Mouse (Mus musculus): Measurements from ENCODE around the gene Phf2.
"Not testable (repeated sequence)": the region's sequence is repeated elsewhere in the genome, so short reads cannot be mapped to it uniquely, and the experiment has no call there.

Phf2 gene

DNA sequence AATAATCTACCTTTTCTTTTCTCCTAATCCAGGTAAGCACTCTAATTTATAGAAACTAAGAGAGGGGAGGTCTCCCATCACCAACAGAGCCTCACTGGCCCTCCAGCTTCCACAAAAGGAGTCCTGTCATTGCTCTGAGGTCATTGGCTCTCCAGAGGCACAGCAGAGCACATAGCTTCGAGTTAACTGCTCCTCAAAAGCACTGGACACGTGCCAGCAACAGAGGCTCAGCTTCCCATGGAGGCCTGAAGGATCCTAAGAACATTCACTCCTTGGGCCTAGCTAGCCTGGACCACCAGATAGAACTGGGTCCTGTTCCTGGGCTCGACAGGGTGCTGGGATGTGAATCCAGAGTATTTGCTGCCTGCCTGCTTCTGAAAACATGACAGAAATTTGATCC, 21.8 kb downstream of the Phf2 start:
- Histone ChIP-seq H3K27me3 (ENCODE audit: control insufficient read depth, insufficient read depth, low read length, poor library complexity, severe bottlenecking) (no peaks in the 10 kb centered on the region), H3K36me3 (ENCODE audit: control insufficient read depth, insufficient read depth, low read length, poor library complexity, severe bottlenecking) (no peaks in the 10 kb centered on the region)
- no peak for DNase-seq (ENCODE audit: low read depth, low spot score)

DNA sequence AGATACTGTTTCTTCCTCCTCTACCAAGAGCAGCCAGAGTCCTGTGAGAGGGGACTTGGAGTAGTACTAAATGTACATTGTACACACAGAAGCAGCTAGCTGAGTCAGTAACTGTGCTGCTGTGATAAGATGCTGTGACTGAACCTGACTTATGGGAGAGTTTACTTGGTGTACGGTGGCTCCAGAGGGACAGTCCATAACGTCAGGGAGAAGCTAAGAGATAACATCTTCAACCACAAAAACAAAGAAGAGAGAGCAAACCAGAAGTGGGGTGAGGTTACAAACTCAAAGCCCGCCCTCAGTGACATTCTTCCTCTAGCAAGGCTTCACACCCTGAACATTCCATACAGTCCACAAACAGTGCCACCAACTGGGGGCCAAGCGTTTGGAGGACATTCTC, 25.6 kb downstream of the Phf2 start:
- DNase-seq (ENCODE audit: low read depth, low spot score) = no peak
- Histone ChIP-seq H3K27me3 (ENCODE audit: control insufficient read depth, insufficient read depth, low read length, poor library complexity, severe bottlenecking) (no peaks in the 10 kb centered on the region), H3K36me3 (ENCODE audit: control insufficient read depth, insufficient read depth, low read length, poor library complexity, severe bottlenecking) (no peaks in the 10 kb centered on the region)

- no peaks in the 10 kb centered on the region for H3K36me3 ChIP-seq (ENCODE audit: control insufficient read depth, insufficient read depth, low read length, poor library complexity, severe bottlenecking)
- DNase-seq (ENCODE audit: low read depth, low spot score) = no peak
- H3K27me3 ChIP-seq (ENCODE audit: control insufficient read depth, insufficient read depth, low read length, poor library complexity, severe bottlenecking) = no peaks in the 10 kb centered on the region
Observed at GRCm38 (mm10) chr13:48843530-48843929, 27.4 kb downstream of the Phf2 start.

DNA sequence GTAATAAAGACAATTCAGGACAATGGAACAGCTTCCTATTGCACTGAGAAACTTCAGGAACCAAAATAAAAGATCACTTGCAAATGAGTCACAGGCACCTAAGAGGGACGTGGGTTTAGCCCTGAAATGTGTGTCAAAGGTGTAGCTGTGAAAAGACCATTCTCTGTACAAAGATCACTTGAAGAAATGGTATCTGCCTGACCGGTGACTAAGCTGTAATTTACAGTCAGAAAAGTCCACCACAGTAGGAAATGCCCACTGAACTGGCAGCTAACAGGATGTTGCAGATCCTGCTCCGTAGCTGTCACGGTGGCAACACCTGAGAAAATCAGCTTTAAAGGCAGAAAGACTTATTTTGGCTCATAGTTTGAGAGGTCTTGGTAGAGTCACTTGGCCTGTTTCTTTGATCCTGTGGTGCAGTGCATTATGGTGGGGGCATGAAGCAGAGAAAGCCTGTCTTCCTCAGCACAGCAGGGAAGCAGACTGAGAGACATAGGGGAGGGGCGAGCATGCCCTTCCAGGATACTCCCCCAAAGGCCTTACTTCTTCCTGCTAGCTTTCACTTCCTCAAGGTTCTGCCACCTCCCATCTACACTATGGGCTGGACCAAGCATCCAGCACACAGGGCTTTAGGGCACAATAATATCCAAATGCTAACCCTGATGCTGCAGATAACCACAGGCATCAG, 28.9 kb downstream of the Phf2 start:
- no peaks in the 10 kb centered on the region for H3K27me3 ChIP-seq (ENCODE audit: control insufficient read depth, insufficient read depth, low read length, poor library complexity, severe bottlenecking)
- H3K36me3 ChIP-seq (ENCODE audit: control insufficient read depth, insufficient read depth, low read length, poor library complexity, severe bottlenecking) = no peaks in the 10 kb centered on the region
- peak; percentile 69 for DNase-seq (ENCODE audit: low read depth, low spot score)

DNA sequence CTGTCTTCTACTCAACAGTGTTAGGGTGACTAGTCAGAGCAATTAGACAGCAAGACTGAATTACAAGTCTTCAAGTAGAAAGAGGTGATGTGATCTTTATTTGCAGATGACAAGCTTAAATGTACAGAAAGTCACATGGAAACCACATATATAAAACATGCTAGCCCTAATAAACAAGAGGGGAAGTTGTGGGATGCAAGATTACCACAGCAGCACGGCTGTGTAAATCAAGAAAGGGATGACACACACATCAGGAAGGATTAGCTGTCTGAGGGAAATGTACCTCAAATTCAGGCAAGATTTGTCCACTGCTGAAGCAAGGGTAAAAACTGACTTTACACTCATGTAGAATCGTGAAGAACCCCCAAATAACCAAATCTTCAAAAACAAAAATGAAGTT, 32.6 kb downstream of the Phf2 start:
- no peaks in the 10 kb centered on the region for H3K27me3 ChIP-seq (ENCODE audit: control insufficient read depth, insufficient read depth, low read length, poor library complexity, severe bottlenecking)
- DNase-seq (ENCODE audit: low read depth, low spot score) = no peak
- H3K36me3 ChIP-seq (ENCODE audit: control insufficient read depth, insufficient read depth, low read length, poor library complexity, severe bottlenecking) = 0 out of 2 replicates have a peak, but pooled peaks cover 2% of the 10 kb centered on the region

DNA sequence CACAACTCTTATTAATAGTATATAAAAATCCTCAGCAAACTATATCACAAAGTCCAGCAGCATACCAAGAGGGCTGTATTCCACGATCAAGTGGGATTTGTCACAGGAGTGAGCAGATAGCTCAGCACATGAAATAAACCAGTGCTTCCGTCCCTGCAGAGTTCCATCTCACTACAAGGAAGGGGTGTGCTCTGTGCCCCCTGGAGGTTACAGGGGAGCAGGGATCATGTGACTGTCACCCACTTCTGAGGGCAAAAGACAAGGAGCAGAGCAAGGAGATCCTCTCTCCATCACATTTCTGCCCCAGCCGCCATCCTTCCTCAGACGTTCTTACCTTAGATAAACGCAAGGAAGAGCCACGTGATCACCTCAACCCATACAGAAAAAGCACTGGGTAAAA, 33.4 kb downstream of the Phf2 start:
- H3K36me3 ChIP-seq (ENCODE audit: control insufficient read depth, insufficient read depth, low read length, poor library complexity, severe bottlenecking) = 0 out of 2 replicates have a peak, but pooled peaks cover 2% of the 10 kb centered on the region
- no peaks in the 10 kb centered on the region for H3K27me3 ChIP-seq (ENCODE audit: control insufficient read depth, insufficient read depth, low read length, poor library complexity, severe bottlenecking)
- DNase-seq (ENCODE audit: low read depth, low spot score) = no peak

GRCm38 (mm10) chr13:48830528-48831250, 40.2 kb downstream of the Phf2 start:
- Histone ChIP-seq H3K27me3 (ENCODE audit: control insufficient read depth, insufficient read depth, low read length, poor library complexity, severe bottlenecking) (no peaks in the 10 kb centered on the region), H3K36me3 (ENCODE audit: control insufficient read depth, insufficient read depth, low read length, poor library complexity, severe bottlenecking) (peaks cover 10% of the 10 kb centered on the region)
- DNase-seq (ENCODE audit: low read depth, low spot score) = no peak

DNA sequence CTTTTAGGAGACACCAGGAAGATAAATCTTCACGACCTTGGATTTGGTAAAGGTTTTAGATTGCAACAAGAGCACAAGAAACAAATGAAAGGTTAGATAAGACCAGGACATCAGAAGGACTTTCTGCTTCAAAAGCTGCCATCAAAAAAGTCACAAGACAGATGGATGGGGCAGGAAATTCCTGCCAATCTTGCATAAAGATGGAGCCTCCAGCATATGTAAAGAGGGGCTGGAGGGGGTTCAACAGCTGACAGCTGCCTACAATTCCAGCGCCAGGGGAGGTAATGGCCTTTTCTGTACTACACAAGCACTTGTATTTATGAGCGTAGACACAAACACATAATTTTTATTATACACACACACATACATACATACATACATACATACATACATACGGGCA, 41.1 kb downstream of the Phf2 start:
- Histone ChIP-seq H3K27me3 (ENCODE audit: control insufficient read depth, insufficient read depth, low read length, poor library complexity, severe bottlenecking) (no peaks in the 10 kb centered on the region), H3K36me3 (ENCODE audit: control insufficient read depth, insufficient read depth, low read length, poor library complexity, severe bottlenecking) (peaks cover 10% of the 10 kb centered on the region)
- DNase-seq (ENCODE audit: low read depth, low spot score) = no peak

DNA sequence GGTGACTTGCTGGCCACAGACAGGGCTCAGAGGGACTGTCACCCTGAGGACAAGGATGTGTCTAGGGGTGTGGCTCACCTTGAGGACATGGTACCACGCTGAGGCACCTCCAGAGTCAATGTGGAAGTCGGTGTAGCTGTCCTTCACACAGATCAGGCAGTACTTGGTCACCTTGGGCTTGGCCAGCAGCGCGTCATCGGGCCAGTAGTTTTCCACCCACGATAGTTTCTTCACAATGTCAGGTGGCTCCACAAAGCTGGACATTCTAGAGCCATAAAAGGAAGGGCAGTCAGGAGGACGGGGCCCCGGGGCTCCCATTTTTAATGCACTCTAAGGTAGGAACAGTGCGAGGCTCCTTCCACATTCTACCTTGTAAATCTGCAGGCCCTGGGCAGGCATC, 48.0 kb downstream of the Phf2 start:
- no peak for DNase-seq (ENCODE audit: low read depth, low spot score)
- peaks cover 22% of the 10 kb centered on the region for H3K36me3 ChIP-seq (ENCODE audit: control insufficient read depth, insufficient read depth, low read length, poor library complexity, severe bottlenecking)
- no peaks in the 10 kb centered on the region for H3K27me3 ChIP-seq (ENCODE audit: control insufficient read depth, insufficient read depth, low read length, poor library complexity, severe bottlenecking)

- no peak for DNase-seq (ENCODE audit: low read depth, low spot score)
- peaks cover 21% of the 10 kb centered on the region for H3K36me3 ChIP-seq (ENCODE audit: control insufficient read depth, insufficient read depth, low read length, poor library complexity, severe bottlenecking)
- no peaks in the 10 kb centered on the region for H3K27me3 ChIP-seq (ENCODE audit: control insufficient read depth, insufficient read depth, low read length, poor library complexity, severe bottlenecking)
Observed at GRCm38 (mm10) chr13:48822288-48822687, 48.6 kb downstream of the Phf2 start.

- DNase-seq (ENCODE audit: low read depth, low spot score) = no peak
- H3K36me3 ChIP-seq (ENCODE audit: control insufficient read depth, insufficient read depth, low read length, poor library complexity, severe bottlenecking) = peaks cover 14% of the 10 kb centered on the region
- no peaks in the 10 kb centered on the region for H3K27me3 ChIP-seq (ENCODE audit: control insufficient read depth, insufficient read depth, low read length, poor library complexity, severe bottlenecking)
Observed at GRCm38 (mm10) chr13:48819131-48819530, 51.8 kb downstream of the Phf2 start.

- Histone ChIP-seq H3K27me3 (ENCODE audit: control insufficient read depth, insufficient read depth, low read length, poor library complexity, severe bottlenecking) (no peaks in the 10 kb centered on the region), H3K36me3 (ENCODE audit: control insufficient read depth, insufficient read depth, low read length, poor library complexity, severe bottlenecking) (peaks cover 8% of the 10 kb centered on the region)
- DNase-seq (ENCODE audit: low read depth, low spot score) = no peak
Observed at GRCm38 (mm10) chr13:48814406-48814805, 56.5 kb downstream of the Phf2 start.

DNA sequence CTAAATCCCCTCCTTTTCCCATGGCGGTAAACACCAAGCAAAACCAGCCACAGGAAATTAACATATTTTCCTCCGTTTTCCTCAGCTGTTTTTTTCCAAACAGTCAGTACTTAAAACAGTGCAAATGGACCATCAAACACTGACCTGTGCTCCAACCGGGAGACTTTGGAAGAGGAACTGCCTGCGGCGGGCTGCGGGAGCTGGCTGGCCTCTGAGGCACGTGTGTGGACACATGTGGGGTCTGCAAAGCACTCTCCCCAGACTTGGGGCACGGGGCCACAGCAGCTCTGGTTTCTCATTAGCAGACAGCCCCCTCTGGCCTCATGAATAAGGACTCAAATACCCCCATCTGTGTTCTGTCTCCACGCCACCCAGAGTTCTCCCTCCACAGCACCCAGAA, 59.9 kb downstream of the Phf2 start:
- H3K36me3 ChIP-seq (ENCODE audit: control insufficient read depth, insufficient read depth, low read length, poor library complexity, severe bottlenecking) = peaks cover 5% of the 10 kb centered on the region
- H3K27me3 ChIP-seq (ENCODE audit: control insufficient read depth, insufficient read depth, low read length, poor library complexity, severe bottlenecking) = no peaks in the 10 kb centered on the region
- no peak for DNase-seq (ENCODE audit: low read depth, low spot score)

DNA sequence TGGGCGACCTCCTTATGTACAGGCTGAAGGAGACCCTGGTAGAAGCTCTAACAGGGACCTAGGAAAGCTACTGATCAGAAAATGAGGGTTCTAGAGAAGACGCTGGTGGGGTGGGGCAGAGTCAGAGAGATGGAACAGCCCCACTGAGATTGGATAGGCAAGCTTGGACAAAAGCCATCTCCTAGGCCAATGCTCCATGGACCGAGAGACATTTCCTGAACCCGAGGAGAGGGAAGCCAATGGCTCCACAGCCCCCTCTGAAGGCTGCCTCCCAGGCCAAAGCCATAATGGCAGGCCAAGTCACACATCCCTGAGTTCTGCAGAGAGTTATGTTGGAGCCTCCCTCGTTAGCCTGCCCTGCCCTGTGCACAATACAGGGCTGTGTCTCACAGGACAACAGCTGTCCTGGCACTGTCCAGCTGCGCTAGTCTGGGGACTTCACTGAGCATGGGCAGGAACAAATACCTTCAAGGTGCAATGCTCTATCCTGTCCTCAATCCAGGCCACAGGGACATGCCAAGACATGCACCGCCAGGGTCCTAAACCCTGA, 60.6 kb downstream of the Phf2 start:
- DNase-seq (ENCODE audit: low read depth, low spot score) = no peak
- Histone ChIP-seq H3K27me3 (ENCODE audit: control insufficient read depth, insufficient read depth, low read length, poor library complexity, severe bottlenecking) (no peaks in the 10 kb centered on the region), H3K36me3 (ENCODE audit: control insufficient read depth, insufficient read depth, low read length, poor library complexity, severe bottlenecking) (peaks cover 5% of the 10 kb centered on the region)

GRCm38 (mm10) chr13:48809668-48810067, 61.3 kb downstream of the Phf2 start:
- not testable (repeated sequence) for H3K36me3 ChIP-seq (ENCODE audit: control insufficient read depth, insufficient read depth, low read length, poor library complexity, severe bottlenecking); DNase-seq (ENCODE audit: low read depth, low spot score); H3K27me3 ChIP-seq (ENCODE audit: control insufficient read depth, insufficient read depth, low read length, poor library complexity, severe bottlenecking)

Data from splenic B cell, adult 2 months (primary cell).